8 mouse cellular contexts compared by ENCODE assay signal in the genomic region with DNA sequence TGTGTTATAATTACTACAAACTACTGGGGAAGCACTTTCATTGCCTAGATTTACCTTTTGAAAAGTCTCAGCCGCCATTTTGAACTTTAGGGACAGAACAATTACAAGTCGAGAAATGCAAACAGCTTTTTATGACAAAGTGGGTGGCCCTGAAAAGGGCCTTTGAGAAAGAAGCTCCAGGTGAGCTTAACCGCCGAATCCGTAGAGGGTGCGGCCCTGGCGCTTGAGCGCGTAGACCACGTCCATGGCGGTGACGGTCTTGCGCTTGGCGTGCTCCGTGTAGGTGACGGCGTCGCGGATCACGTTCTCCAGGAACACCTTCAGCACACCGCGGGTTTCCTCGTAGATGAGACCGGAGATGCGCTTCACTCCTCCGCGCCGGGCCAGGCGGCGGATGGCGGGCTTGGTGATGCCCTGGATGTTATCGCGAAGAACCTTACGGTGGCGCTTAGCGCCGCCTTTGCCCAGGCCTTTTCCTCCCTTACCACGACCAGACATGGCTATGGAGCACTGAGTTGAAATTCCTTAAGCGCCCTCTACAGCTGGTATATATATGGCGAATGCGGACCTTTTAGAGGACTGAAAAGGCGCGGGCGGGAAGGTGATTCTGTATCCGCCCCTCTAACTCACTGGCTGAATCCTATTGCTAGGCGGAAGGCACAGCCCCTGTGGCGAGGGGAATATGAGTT. TPM values are rescaled to one million over a fixed set of nuclear protein-coding genes. Genes with fewer than 3 reads are reported as not detected.
DNase-seq lines count a peak whose midpoint lies in the region; ATAC-seq and TF ChIP-seq lines count a peak whose summit lies in the region.
"Not testable (repeated sequence)": the region's sequence is repeated elsewhere in the genome, so short reads cannot be mapped to it uniquely, and the experiment has no call there.

Gene Hist1h4f (minus strand): TSS at position 503 of the 689 bp plus-strand sequence.

- peak; percentile 84 for ATAC-seq in forebrain, embryonic 12.5 days (ENCODE audit: low FRiP score)
- peak; percentile 71 for ATAC-seq in heart, postnatal 0 days (ENCODE audit: insufficient read depth, low read depth)
- peak; percentile 64 for ATAC-seq in liver, embryonic 15.5 days (ENCODE audit: insufficient read depth)
- ATAC-seq in neural tube, embryonic 11.5 days (ENCODE audit: insufficient read depth, low FRiP score, low TSS enrichment): peak; percentile 77
- peak; percentile 86 for ATAC-seq in stomach, embryonic 16.5 days (ENCODE audit: insufficient read depth, low FRiP score)

- peak within 1 kb of the TSS; percentile 75 for H3K4me3 ChIP-seq in E14TG2a.4 (replicated peaks; ENCODE audit: low read length)
- H3K4me3 ChIP-seq in forebrain, embryonic 12.5 days (replicated peaks): peak within 1 kb of the TSS; percentile 45
- H3K4me3 ChIP-seq in heart, postnatal 0 days (ENCODE audit: low read depth, low read length): peak within 1 kb of the TSS; percentile 47
- H3K4me3 ChIP-seq in liver, embryonic 15.5 days (replicated peaks): peak within 1 kb of the TSS; percentile 56
- peak within 1 kb of the TSS; percentile 40 for H3K4me3 ChIP-seq in neural tube, embryonic 11.5 days (ENCODE audit: low read depth, low read length)
- peak within 1 kb of the TSS; percentile 50 for H3K4me3 ChIP-seq in stomach, embryonic 16.5 days (replicated peaks; ENCODE audit: low read length)

- TF ChIP-seq CTCF in E14TG2a.4 (conservative IDR thresholded peaks at IDR 0.05; ENCODE audit: low read length): not testable (repeated sequence)
- TF ChIP-seq CTCF in heart, postnatal 0 days (IDR thresholded peaks at IDR 0.05; ENCODE audit: low read depth): peak; percentile 58

- not testable (repeated sequence) for H3K9me3 ChIP-seq in E14TG2a.4 (ENCODE audit: low read length); forebrain, embryonic 12.5 days; heart, postnatal 0 days (replicated peaks; ENCODE audit: control insufficient read depth, low read length); liver, embryonic 15.5 days (replicated peaks); neural tube, embryonic 11.5 days (ENCODE audit: control insufficient read depth, low read length); stomach, embryonic 16.5 days (replicated peaks; ENCODE audit: control insufficient read depth, low read length)

- H3K4me1 ChIP-seq in E14TG2a.4 (replicated peaks; ENCODE audit: low read depth, low read length): peaks cover 26% of the 10 kb centered on the region
- H3K4me1 ChIP-seq in forebrain, embryonic 12.5 days: peaks cover 18% of the 10 kb centered on the region
- H3K4me1 ChIP-seq in heart, postnatal 0 days (ENCODE audit: control insufficient read depth, insufficient read depth); neural tube, embryonic 11.5 days (ENCODE audit: control insufficient read depth, insufficient read depth, low read length); stomach, embryonic 16.5 days (ENCODE audit: control insufficient read depth, insufficient read depth, low read length): not testable (repeated sequence)
- H3K4me1 ChIP-seq in liver, embryonic 15.5 days (replicated peaks): peaks cover 59% of the 10 kb centered on the region

- peak within 1 kb of the TSS; percentile 67 for H3K9ac ChIP-seq in forebrain, embryonic 12.5 days
- peak within 1 kb of the TSS; percentile 50 for H3K9ac ChIP-seq in heart, postnatal 0 days (replicated peaks; ENCODE audit: low read depth, low read length)
- peak within 1 kb of the TSS; percentile 62 for H3K9ac ChIP-seq in liver, embryonic 15.5 days
- H3K9ac ChIP-seq in neural tube, embryonic 11.5 days (ENCODE audit: low read length): peak within 1 kb of the TSS; percentile 63
- H3K9ac ChIP-seq in stomach, embryonic 16.5 days (ENCODE audit: low read length): peak within 1 kb of the TSS; percentile 68

- peak within 1 kb of the TSS; percentile 58 for H3K4me2 ChIP-seq in forebrain, embryonic 12.5 days
- H3K4me2 ChIP-seq in heart, postnatal 0 days (ENCODE audit: low read depth, low read length): peak within 1 kb of the TSS; percentile 59
- H3K4me2 ChIP-seq in liver, embryonic 15.5 days: peak within 1 kb of the TSS; percentile 64
- H3K4me2 ChIP-seq in neural tube, embryonic 11.5 days (ENCODE audit: low read depth): peak within 1 kb of the TSS; percentile 57
- H3K4me2 ChIP-seq in stomach, embryonic 16.5 days (ENCODE audit: low read depth, low read length): peak within 1 kb of the TSS; percentile 50

- TF ChIP-seq EP300 in heart, postnatal 0 days (IDR thresholded peaks at IDR 0.05; ENCODE audit: low read depth): peak; percentile 81; the same call in 1 of the 2 replicates

- not testable (repeated sequence) for H3K27me3 ChIP-seq in E14TG2a.4 (ENCODE audit: insufficient read depth, low read length); forebrain, embryonic 12.5 days; heart, postnatal 0 days (ENCODE audit: control insufficient read depth, insufficient read depth, low read length); liver, embryonic 15.5 days; neural tube, embryonic 11.5 days (ENCODE audit: control insufficient read depth, insufficient read depth, low read length); stomach, embryonic 16.5 days (ENCODE audit: control insufficient read depth, insufficient read depth, low read length)

- not testable (repeated sequence) for H3K36me3 ChIP-seq in E14TG2a.4 (ENCODE audit: insufficient read depth, low read length); forebrain, embryonic 12.5 days (replicated peaks); heart, postnatal 0 days (replicated peaks; ENCODE audit: control insufficient read depth, insufficient read depth, low read length); liver, embryonic 15.5 days (replicated peaks); neural tube, embryonic 11.5 days (ENCODE audit: control insufficient read depth, insufficient read depth, low read length); stomach, embryonic 16.5 days (ENCODE audit: control insufficient read depth, insufficient read depth, low read length)

- under 1% methylated on average over 47 of the region's 47 CpGs for WGBS in forebrain, embryonic 12.5 days
- under 1% methylated on average over 44 of the region's 47 CpGs for WGBS in heart, postnatal 0 days
- WGBS in liver, embryonic 15.5 days (ENCODE audit: insufficient replicate concordance): under 1% methylated on average over 47 of the region's 47 CpGs
- WGBS in neural tube, embryonic 11.5 days: under 1% methylated on average over 47 of the region's 47 CpGs
- WGBS in stomach, embryonic 16.5 days: 0% methylated on average over 46 of the region's 47 CpGs

- peak within 1 kb of the TSS; percentile 94 for H3K27ac ChIP-seq in forebrain, embryonic 12.5 days
- H3K27ac ChIP-seq in heart, postnatal 0 days (ENCODE audit: low read depth): peak within 1 kb of the TSS; percentile 85
- H3K27ac ChIP-seq in liver, embryonic 15.5 days (replicated peaks): peak within 1 kb of the TSS; percentile 95
- peak within 1 kb of the TSS; percentile 85 for H3K27ac ChIP-seq in neural tube, embryonic 11.5 days (ENCODE audit: low read depth, low read length)
- H3K27ac ChIP-seq in stomach, embryonic 16.5 days (ENCODE audit: low read length): peak within 1 kb of the TSS; percentile 91

- peak; percentile 98 for DNase-seq in c-Kit-positive CD71-positive TER-119-positive erythroid progenitor cells, embryonic 14.5 days (ENCODE audit: low spot score)
- peak; percentile 95 for DNase-seq in heart, postnatal 0 days (ENCODE audit: low spot score)
- peak; percentile 90 to 93 for DNase-seq in kidney, postnatal 4 days
- peak; percentile 91 for DNase-seq in neural tube, embryonic 11.5 days (ENCODE audit: low spot score)

RNA-seq across cellular contexts. Expression of gene Hist1h4f, which starts in this region (rescaled TPM):
- 0.74 and 1.4 TPM in 2 replicates for polyA plus RNA-seq in forebrain, embryonic 12.5 days (2016; fragmentation: Nextera tagmentation; extraction: Ambion mirVana)
- total RNA-seq in heart, postnatal 0 days (2014; rRNA removed; ENCODE audit: low replicate concordance): 2,919 and 3,073 TPM in 2 replicates
- polyA plus RNA-seq in heart, postnatal 0 days (2015; fragmentation: Nextera tagmentation; extraction: Ambion mirVana): 0.65 TPM in 1 of 2 replicates, not detected in the other
- polyA plus RNA-seq in liver, embryonic 15.5 days (2015; fragmentation: Nextera tagmentation; extraction: Ambion mirVana): 1.4 and 2.5 TPM in 2 replicates
- 0.94 and 1.5 TPM in 2 replicates for polyA plus RNA-seq in neural tube, embryonic 11.5 days (2014; fragmentation: Nextera tagmentation; extraction: Ambion mirVana)
- polyA plus RNA-seq in stomach, embryonic 16.5 days (2015; fragmentation: Nextera tagmentation; extraction: Ambion mirVana): 1.6 TPM in 1 of 2 replicates, not detected in the other

Comparison
In these comparisons a context has a peak if more than half of its experiments do, and no peak if none do; other contexts are left out.
1. Peak in every context shown above with its lines: DNase-seq, ATAC-seq, H3K4me3 ChIP-seq and H3K27ac ChIP-seq.